Mouse (Mus musculus): ENCODE measurements around the gene Gli1. TPM values are rescaled to one million over a fixed set of nuclear protein-coding genes. Genes with fewer than 3 reads are reported as not detected.

Gene Gli1
- total and polyA plus RNA-seq, 2 experiments from 2014 or later = 1.0 to 6.9 TPM

- DNase-seq (ENCODE audit: low spot score) = peak; percentile 67
- Histone ChIP-seq H3K4me3 (ENCODE audit: low read depth, low read length) (0 out of 2 replicates have a peak overlapping the region, but pooled peaks have one; percentile 3), H3K9me3 (ENCODE audit: low read length) (no peaks in the 10 kb centered on the region), H3K36me3 (ENCODE audit: insufficient read depth, low read length) (no peaks in the 10 kb centered on the region), H3K27me3 (ENCODE audit: insufficient read depth, low read length) (no peaks in the 10 kb centered on the region), H3K27ac (ENCODE audit: low read depth, low read length) (no peak overlapping the region), H3K9ac (replicated peaks; ENCODE audit: low read length, poor library complexity, severe bottlenecking) (no peak overlapping the region), H3K4me1 (ENCODE audit: insufficient read depth, low read length) (peaks cover 4% of the 10 kb centered on the region; the same call in 1 of the 2 replicates), H3K4me2 (ENCODE audit: low read depth, low read length, poor library complexity, severe bottlenecking) (peak overlapping the region; percentile 41; the same call in 1 of the 2 replicates)
- peak; percentile 87 for TF ChIP-seq CTCF (IDR thresholded peaks at IDR 0.05)
- ATAC-seq (ENCODE audit: low FRiP score) = no peak
- 12% methylated on average over 24 of the region's 24 CpGs for WGBS
Observed at GRCm38 (mm10) chr10:127350594-127351284, 9.0 kb upstream of the Gli1 start.

- WGBS = 82% methylated on average over 8 of the region's 8 CpGs
- DNase-seq (ENCODE audit: low spot score) = no peak
- Histone ChIP-seq H3K4me3 (ENCODE audit: low read depth, low read length) (no peak overlapping the region), H3K4me1 (ENCODE audit: insufficient read depth, low read length) (peaks cover 4% of the 10 kb centered on the region; the same call in 1 of the 2 replicates), H3K36me3 (ENCODE audit: insufficient read depth, low read length) (no peaks in the 10 kb centered on the region), H3K4me2 (ENCODE audit: low read depth, low read length, poor library complexity, severe bottlenecking) (no peak overlapping the region), H3K27me3 (ENCODE audit: insufficient read depth, low read length) (no peaks in the 10 kb centered on the region), H3K9ac (replicated peaks; ENCODE audit: low read length, poor library complexity, severe bottlenecking) (no peak overlapping the region), H3K9me3 (ENCODE audit: low read length) (no peaks in the 10 kb centered on the region), H3K27ac (ENCODE audit: low read depth, low read length) (no peak overlapping the region)
- no peak for ATAC-seq (ENCODE audit: low FRiP score)
- no peak for TF ChIP-seq CTCF (IDR thresholded peaks at IDR 0.05)
Observed at GRCm38 (mm10) chr10:127349810-127350209, 8.0 kb upstream of the Gli1 start.

GRCm38 (mm10) chr10:127348957-127349356 is 7.2 kb upstream of the Gli1 start:
- Histone ChIP-seq H3K27me3 (ENCODE audit: insufficient read depth, low read length) (no peaks in the 10 kb centered on the region), H3K9ac (replicated peaks; ENCODE audit: low read length, poor library complexity, severe bottlenecking) (no peak overlapping the region), H3K4me1 (ENCODE audit: insufficient read depth, low read length) (peaks cover 4% of the 10 kb centered on the region; the same call in 1 of the 2 replicates), H3K4me2 (ENCODE audit: low read depth, low read length, poor library complexity, severe bottlenecking) (no peak overlapping the region), H3K9me3 (ENCODE audit: low read length) (no peaks in the 10 kb centered on the region), H3K36me3 (ENCODE audit: insufficient read depth, low read length) (no peaks in the 10 kb centered on the region), H3K27ac (ENCODE audit: low read depth, low read length) (no peak overlapping the region), H3K4me3 (ENCODE audit: low read depth, low read length) (no peak overlapping the region)
- TF ChIP-seq CTCF (IDR thresholded peaks at IDR 0.05) = peak; percentile 27; the same call in 1 of the 2 replicates
- no peak for DNase-seq (ENCODE audit: low spot score)
- no peak for ATAC-seq (ENCODE audit: low FRiP score)
- 74% methylated on average over 4 of the region's 4 CpGs for WGBS

- TF ChIP-seq CTCF (IDR thresholded peaks at IDR 0.05) = no peak
- Histone ChIP-seq H3K36me3 (ENCODE audit: insufficient read depth, low read length) (no peaks in the 10 kb centered on the region), H3K4me2 (ENCODE audit: low read depth, low read length, poor library complexity, severe bottlenecking) (no peak overlapping the region), H3K4me3 (ENCODE audit: low read depth, low read length) (no peak overlapping the region), H3K27me3 (ENCODE audit: insufficient read depth, low read length) (peaks cover 9% of the 10 kb centered on the region), H3K4me1 (ENCODE audit: insufficient read depth, low read length) (peaks cover 10% of the 10 kb centered on the region; the same call in 1 of the 2 replicates), H3K27ac (ENCODE audit: low read depth, low read length) (no peak overlapping the region), H3K9me3 (ENCODE audit: low read length) (no peaks in the 10 kb centered on the region), H3K9ac (replicated peaks; ENCODE audit: low read length, poor library complexity, severe bottlenecking) (no peak overlapping the region)
- no peak for DNase-seq (ENCODE audit: low spot score)
- ATAC-seq (ENCODE audit: low FRiP score) = no peak
- WGBS = 88% methylated on average over 3 of the region's 3 CpGs
Observed at GRCm38 (mm10) chr10:127346173-127346572, 4.4 kb upstream of the Gli1 start.

GRCm38 (mm10) chr10:127343029-127343428 is 1.3 kb upstream of the Gli1 start:
- no peak overlapping the region for H3K27ac ChIP-seq (ENCODE audit: low read depth, low read length)
- ATAC-seq (ENCODE audit: low FRiP score) (no peak), DNase-seq (ENCODE audit: low spot score) (no peak)
- H3K27me3 ChIP-seq (ENCODE audit: insufficient read depth, low read length) = peaks cover 30% of the 10 kb centered on the region
- no peak overlapping the region for H3K9ac ChIP-seq (replicated peaks; ENCODE audit: low read length, poor library complexity, severe bottlenecking)
- no peak for TF ChIP-seq CTCF (IDR thresholded peaks at IDR 0.05)
- H3K9me3 ChIP-seq (ENCODE audit: low read length) = no peaks in the 10 kb centered on the region
- 67% methylated on average over 3 of the region's 3 CpGs for WGBS
- H3K4me1 ChIP-seq (ENCODE audit: insufficient read depth, low read length) = peaks cover 11% of the 10 kb centered on the region
- H3K4me2 ChIP-seq (ENCODE audit: low read depth, low read length, poor library complexity, severe bottlenecking) = no peak overlapping the region
- no peaks in the 10 kb centered on the region for H3K36me3 ChIP-seq (ENCODE audit: insufficient read depth, low read length)
- no peak overlapping the region for H3K4me3 ChIP-seq (ENCODE audit: low read depth, low read length)

- 0% methylated on average over 8 of the region's 11 CpGs for WGBS
- Histone ChIP-seq H3K27me3 (ENCODE audit: insufficient read depth, low read length) (peaks cover 30% of the 10 kb centered on the region), H3K4me1 (ENCODE audit: insufficient read depth, low read length) (peaks cover 11% of the 10 kb centered on the region), H3K9me3 (ENCODE audit: low read length) (no peaks in the 10 kb centered on the region), H3K4me3 (ENCODE audit: low read depth, low read length) (peak overlapping the region; percentile 29), H3K4me2 (ENCODE audit: low read depth, low read length, poor library complexity, severe bottlenecking) (peak overlapping the region; percentile 52), H3K9ac (replicated peaks; ENCODE audit: low read length, poor library complexity, severe bottlenecking) (no peak overlapping the region), H3K27ac (ENCODE audit: low read depth, low read length) (no peak overlapping the region), H3K36me3 (ENCODE audit: insufficient read depth, low read length) (no peaks in the 10 kb centered on the region)
- DNase-seq (ENCODE audit: low spot score) = no peak
- TF ChIP-seq CTCF (IDR thresholded peaks at IDR 0.05) = no peak
- ATAC-seq (ENCODE audit: low FRiP score) = no peak
Observed at GRCm38 (mm10) chr10:127341360-127341690, 449 bp downstream of the Gli1 start.

All from midbrain, postnatal 0 days (tissue).